Mouse (Mus musculus) megakaryocyte, adult 5-6 weeks (primary cell): Measurements from ENCODE around the gene Usf3. TPM values are rescaled to one million over a fixed set of nuclear protein-coding genes. Genes with fewer than 3 reads are reported as not detected.

Source experiments
- ATAC-seq: 2 replicates; pipeline ENCODE4 v1.8.0; 2016; ENCODE audit warnings: mild to moderate bottlenecking, inconsistent platforms; ENCODE audit not compliant: poor library complexity, severe bottlenecking
- total RNA-seq, 2 experiments: library from RNA; stranded (forward) in 1 of 2; stranded (reverse) in 1 of 2; fragments of 153-499, 151-499 nt in 1 of 2; fragments of 221-1000, 200-1000 nt in 1 of 2; gene quantifications; 2 replicates each; pipeline versions ENCODE4 v1.2.3 to v1.2.4; 2015 to 2017

Usf3 gene
- total RNA-seq (2015): 36.9 and 41.7 TPM in 2 replicates
- total RNA-seq (2017): 13.9 and 17.6 TPM in 2 replicates

DNA sequence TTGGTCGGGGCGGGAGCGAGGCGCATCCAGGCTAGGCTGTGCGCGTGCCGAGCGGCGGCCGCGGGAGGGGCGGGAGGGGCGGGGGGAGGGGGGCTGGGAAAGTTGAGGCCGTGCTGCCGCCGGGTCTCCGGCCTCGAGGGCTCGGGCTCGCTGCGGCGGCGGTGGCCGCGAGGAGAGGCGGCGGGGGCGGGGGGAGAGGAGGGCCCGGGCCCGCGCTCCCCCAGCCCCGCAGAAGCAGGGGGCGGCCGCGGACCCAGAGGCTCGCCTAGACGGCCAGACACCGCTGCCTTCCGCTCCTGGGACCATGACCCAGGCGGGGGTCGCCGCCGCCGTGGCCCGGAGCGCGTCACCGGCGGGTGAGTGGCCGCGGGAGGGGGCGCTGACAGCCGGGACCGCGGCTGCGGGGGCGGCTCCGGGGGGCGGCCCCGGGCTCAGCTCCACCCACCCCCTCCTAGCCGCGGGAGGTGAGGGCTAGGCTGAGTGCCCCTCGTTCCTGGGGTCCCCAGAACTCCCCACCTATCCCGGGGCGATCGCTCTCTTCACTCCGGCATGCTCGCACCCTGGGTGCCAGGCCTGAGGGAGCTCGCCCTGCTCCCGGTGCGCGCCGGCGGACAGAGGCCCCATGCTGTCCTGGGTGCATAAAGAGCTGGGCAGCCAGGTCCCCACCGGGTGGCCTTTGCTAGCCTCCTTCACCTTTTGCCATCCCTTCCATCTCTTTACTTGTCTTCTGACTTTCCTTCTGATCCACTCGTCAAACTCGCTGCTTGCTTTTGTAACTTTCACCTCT lies at the start of gene Usf3:
Gene Usf3, plus strand, starts transcription at position 92 of the 787 bp plus-strand sequence.
- peak; percentile 25 for ATAC-seq

DNA sequence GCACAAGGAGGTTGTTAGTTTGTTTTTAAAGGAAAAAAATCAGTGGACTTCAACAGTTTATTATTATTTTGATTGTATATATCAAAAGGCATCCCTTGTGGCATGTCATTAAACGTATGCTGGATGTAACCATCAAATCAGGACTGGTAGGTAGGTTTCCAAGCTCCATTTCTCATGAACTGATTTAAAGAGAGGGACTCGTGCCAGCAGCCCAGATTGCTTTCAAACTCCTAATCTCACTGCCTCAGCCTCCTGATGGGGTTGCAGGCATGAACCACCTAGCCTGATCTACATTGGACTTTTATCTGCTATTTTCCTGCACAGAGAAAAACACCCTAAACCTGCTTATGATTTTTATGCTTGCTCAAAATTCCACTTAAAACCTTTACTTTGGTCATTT lies 49.3 kb upstream of the Usf3 start:
- no peak for ATAC-seq

DNA sequence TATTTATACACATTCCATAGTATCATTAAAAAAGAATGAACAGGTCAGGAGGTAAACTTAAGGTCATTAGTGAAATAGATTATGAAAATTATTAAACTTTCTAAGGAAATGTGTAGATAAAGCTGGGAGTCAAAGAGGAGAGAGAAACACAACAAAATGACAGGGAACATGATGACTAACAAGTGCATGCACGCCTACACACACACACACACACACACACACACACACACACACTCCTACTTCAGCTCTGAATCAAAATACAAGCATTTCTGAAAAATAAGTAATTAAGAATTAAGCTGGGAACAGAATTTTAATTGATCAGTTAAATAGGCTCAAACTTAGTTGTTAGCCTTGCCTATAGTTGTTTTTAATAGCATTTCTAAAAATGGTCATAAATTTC lies 48.3 kb upstream of the Usf3 start:
- ATAC-seq: no peak

DNA sequence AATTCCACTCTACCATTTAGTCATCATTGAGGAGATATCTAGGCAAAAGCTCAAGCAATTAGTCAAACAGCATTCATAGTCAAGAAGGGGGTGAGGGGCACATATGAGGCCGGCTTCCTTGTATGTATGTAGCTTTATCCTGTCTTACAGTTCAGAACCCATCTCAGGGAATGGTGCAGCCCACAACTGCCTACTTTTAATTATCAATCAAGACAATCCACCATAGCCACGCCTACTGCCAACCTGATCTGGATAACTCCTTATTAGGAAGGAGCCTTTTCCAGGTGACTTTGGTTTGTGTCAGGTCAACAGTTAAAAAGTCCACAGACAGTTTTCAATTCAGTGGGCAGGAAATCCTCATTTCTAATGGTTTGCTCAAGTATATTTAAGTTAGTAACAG lies 47.6 kb upstream of the Usf3 start:
- ATAC-seq: no peak

DNA sequence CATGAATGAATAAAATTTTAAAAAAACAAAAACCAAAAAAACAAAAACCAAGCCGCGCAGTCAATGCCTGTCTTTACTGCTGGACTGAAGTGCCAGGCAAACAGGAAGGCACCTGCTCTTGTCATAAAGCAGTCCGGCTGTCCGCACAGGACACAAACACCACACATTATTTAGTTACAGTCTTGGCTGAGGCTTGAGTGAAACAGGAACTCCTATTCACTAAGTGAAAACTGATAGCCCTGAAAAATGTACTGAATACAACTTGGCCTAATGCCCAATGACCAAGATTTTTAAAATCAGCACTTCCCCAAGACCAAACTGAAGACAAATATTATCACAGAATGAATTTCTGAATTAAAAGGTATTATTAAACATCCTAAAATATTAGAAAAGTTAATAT lies 46.6 kb upstream of the Usf3 start:
- ATAC-seq: no peak

DNA sequence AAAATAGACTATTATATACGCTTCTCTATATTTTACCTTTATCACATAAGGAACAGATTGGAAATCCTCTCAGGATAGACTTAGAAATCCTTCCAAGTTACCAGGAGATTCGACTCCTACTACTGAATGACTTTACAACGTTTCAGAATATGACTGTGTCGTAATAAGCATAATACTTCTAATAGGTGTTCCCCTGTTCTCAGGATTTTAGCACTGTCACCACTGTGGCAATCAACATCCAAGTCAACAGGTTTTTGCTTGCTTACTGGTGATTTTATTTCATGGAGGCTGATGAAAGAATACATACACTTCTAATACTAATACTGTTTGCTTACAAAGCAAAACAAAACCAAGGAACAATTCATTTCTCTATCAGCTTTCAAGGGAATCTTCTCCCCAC lies 40.7 kb upstream of the Usf3 start:
- no peak for ATAC-seq

DNA sequence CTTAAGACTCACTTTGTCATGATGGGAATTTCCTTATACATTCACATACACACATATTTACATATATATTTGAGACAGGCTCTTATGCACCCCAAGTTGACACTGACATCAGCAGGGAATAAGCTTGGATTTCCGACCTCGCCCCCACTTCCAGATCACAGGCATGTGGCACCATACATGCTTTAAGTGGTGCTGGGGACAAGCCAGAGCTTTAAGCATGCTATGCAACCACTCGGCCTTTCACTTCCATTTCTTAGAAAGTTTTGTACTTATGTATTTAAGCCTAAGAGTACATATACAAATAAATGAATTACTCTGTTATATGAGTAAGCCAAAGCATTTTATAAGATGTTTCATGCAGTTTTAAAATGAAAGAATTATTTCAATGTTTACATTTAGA lies 39.9 kb upstream of the Usf3 start:
- no peak for ATAC-seq

DNA sequence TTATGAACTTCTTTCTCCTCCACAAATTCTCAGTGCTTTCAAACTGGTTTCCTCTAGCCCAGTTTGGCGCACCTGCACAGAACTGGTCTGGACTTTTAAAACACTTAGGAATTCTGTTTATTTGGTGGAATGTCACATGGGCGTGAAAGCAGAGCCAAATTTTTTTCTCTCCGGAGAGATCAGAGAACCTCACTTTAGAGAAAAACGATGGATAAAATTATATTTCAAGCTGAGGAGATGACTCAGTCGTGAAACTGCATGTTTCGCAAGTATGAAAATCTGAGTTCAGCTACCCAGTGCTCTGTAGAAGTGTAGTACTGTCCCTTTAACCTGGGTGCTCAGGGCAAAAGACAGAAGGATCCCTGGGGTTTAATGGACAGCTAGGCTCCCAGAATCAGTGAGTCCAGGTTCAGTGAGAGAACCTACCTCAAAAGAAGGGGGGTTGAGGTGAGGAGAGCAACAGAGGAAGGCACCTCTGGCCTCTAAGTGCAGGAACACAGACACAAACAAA lies 36.5 kb upstream of the Usf3 start:
- no peak for ATAC-seq

DNA sequence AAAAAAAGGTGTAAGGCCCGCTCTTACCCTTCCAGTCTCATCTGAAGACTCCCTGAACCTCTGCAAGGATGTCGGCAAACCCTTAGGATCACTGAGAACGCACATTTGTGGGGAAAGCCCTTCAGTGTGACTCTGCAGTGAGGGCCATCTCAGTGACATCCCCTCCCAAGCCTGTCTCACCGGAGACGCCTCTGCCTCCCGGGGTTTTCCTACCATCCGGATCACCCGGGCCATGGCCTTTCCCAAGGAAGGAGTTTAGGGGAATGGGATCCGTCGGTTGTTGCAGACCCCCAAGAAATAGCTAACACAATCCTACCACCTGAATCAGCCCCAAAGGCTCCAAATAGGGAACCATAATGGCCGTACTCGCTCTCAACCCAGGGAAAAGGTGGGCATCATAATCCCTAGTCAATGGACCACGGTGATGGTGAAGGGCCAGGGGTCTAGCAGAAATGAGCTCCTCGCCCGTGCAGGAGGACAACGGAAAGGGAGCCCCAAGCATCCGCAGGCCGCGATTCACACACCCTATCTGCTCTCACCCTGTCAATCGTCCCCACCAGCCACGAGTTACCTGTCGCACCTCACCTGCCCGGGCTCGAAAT lies 34.6 kb upstream of the Usf3 start:
- ATAC-seq: peak; percentile 7

DNA sequence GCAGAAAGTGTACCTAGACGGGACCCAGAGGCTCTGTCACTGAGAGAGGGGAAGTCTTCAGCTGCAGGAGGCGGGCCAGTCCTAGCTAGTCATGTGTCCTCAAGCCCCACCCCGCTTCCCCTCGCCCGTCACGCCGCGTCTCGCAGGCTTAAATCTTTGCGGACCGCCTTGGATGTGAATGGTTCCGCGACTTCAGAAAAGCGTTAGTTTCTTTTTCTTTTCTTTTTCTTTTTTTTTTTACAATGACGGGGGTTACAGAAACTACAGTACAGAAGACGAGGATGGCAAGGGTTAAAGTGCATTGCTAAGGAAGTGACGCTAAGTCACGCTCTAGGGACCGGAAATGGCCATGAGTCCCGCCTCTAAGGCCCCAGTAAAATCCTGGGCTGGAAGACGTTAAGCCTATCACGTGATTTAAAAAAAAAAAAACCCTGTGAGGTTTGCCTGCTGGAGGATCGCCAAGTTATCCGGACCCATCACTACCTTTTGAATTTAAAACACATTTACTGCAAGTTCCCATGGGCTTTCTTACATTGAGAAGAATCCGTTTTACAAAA lies 34.0 kb upstream of the Usf3 start:
- peak; percentile 74 for ATAC-seq

DNA sequence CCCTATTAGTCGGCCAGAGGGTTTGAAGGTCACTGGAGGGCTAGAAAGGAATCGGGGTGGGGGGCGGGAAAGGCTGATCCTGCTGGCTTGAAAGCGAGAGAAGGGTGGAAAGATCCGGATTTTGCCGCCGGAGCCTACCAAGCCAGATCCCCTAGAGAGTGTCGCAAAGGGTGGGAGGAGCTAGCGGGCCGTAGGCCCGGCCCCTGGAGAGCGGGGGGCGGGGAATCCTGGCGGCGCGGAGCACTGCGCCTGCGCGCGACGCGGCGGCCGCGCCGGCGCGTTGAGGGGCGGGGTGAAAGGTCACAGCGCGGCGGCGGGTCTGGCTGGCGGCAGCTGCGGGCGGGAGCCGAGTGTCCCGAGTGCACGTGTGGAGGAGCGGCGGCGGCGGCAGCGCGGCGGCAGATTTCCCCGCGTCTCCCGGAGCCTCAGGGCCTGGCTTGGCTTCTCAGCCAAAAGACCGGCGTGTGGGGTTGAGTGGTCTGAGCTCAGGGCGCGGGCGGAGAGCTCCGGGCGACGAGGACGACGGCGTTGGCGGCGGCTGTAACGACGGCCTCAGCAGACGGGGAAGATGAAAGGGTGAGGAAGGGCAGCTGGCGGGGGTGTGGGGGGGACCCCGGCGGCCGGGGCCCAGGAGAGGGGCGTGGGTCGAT lies 33.4 kb upstream of the Usf3 start, which contains the start of the genes Atp6v1a and Naa50:
Gene Atp6v1a, minus strand, starts transcription at position 170 of the 650 bp plus-strand sequence.
Gene Naa50, plus strand, starts transcription at position 295 of the 650 bp plus-strand sequence.
- peak; percentile 54 for ATAC-seq

DNA sequence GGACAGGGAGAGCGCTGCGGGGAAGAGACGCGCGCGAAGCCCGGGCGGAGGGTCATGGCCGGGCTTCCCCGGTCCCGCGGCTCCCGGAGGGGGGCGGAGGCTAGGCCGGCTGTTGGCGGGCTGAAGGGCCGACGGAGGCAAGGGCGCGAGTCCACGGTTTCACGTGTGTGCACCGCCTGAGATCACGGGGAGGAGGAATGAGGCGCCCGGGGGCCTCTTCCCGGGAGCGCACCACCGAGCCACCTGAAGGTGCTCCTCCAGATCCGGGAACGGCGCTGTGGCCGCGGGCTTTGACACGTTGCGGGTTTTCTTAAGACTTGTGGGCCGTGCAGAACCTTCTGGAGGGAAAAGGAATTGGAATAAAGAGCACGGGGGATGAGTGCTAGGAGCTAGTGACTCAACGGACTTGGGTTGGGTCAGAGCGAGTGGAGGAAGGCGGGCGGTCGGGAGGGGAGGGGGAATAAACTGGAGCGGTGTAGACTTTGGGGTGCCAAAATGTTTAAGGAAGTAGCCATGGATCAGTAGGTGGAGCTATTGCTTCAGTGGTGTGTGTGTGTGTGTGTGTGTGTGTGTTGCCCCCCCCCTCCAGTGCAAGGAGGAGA lies 32.8 kb upstream of the Usf3 start:
- peak; percentile 53 for ATAC-seq

DNA sequence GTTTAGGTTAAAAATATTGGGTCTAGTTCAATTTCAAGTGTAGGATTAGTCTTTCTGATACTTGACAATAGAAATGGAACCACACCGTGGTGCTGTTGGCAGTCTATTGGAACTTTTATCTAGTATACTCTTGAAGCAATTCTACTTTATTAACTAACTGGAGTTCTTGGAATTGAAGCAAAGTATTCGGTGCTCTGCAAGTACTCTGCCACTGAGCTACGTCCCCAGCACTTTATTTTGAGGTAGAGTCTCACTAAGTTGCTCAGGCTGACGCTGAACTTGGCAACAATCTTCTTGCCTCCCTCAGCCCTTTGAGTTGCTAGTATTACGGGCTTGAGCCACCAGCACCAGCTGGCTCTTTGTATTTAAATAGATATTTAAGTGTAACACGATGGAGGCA lies 31.6 kb upstream of the Usf3 start:
- no peak for ATAC-seq

DNA sequence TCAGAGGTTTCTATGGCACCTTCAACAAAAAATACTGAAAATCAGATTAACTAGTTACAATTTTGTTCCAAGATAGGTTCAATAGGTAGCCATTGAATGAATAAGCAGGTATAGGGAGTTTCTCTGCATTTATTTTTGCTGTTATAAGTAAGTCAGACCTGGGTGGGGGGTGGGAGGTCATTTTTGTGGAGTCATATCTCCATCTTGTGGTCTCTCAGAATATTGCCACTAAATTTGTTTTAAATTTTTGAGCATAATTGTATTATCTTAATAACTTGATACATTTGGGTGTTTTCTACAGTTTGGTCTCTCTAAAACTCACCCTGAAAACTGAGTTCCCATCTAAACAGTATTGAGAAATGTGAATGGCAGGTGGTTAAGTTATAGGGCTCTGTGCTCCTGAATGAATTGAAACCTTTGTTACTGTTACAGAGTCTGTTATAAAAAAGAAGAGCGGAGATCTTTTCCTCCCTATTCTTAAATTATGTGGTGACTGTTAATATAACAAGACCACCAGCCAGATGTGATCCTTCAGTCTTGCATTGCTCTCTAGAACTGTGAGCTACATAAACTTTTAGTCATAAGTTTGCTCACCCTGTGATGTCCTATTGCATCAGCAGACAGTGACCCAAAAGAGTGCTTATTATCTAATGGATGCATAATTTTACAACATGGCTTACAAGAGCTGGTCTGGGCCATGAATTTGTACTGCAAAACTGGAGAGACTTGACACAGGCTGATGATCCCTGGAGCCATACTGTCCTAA lies 23.9 kb upstream of the Usf3 start:
- peak; percentile 63; the same call in 1 of the 2 replicates for ATAC-seq

DNA sequence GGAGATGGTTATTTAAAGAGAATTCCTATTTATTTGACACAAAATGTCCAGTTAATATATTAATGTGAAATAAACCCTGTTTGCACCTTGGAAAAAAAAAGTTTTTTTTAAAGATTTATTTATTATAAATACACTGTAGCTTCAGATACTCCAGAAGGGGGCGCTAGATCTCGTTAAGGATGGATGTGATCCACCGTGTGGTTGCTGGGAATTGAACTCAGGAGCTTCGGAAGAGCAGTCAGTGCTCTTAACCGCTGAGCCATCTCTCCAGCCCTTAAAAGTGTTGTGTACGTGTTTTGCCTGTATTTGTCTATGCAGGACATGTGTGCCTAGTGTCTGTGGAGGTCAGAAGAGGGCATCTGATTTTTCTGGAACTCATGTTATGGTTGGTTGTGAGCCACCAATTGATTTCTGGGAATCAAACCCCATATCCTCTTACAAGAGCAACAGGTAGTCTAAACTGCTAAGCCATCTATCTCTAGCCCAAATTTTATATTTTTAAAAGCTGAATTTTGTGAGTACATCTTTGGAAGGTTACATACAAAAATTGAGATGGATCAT lies 18.5 kb upstream of the Usf3 start:
- no peak for ATAC-seq

DNA sequence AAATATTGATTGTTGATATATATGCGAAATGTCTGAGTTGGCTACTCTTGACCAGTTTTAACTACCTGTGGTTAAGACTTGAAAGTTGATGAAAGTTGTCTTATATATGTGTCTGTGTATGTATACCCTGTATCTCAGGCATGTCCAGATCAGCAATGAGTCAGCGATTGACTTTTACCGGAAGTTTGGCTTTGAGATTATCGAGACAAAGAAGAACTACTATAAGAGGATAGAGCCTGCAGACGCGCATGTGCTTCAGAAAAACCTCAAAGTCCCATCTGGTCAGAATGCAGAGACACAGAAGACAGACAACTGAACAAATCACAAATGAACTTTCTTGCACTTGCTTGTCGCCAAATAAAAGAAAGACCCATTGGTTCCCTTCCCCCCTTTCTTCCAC lies 13.7 kb upstream of the Usf3 start:
- no peak for ATAC-seq

DNA sequence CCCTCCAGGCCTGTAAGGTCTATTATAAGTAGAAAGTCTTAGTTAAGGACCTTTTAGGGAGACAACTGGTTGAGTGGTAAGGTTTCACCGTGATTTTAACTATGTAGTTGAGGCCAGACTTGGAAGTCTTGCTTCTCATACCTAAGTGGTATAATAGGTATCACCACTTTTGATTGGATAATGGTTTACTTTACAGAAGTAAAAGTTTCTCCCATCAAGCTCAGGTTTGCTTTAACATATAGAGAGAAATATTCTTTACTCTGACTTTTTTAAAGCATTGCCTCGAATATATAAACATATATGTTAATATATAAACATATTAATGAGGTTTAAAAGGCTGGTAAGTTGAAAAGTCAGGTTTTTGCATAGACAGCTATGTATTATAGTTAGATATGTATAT lies 9.2 kb upstream of the Usf3 start:
- ATAC-seq: no peak

DNA sequence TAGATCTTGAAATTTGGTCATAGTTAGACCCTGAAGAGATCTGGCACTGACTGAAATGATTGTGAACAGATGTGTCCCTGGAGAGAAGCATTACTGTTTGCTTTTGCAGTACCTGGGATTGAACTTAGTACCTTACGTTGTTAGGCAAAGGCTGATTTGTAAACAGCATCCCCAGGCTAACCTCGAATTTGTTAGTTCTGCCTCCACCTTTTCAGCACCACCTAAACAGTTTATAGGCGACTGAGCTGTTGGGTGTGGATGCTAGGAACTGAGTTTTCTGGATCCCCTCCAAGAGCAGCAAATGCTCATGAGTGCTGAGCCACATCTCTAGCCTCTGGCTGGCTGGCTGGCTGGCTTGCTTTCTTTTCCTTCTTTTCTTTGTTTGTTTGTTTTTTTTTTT lies 7.9 kb upstream of the Usf3 start:
- no peak for ATAC-seq

DNA sequence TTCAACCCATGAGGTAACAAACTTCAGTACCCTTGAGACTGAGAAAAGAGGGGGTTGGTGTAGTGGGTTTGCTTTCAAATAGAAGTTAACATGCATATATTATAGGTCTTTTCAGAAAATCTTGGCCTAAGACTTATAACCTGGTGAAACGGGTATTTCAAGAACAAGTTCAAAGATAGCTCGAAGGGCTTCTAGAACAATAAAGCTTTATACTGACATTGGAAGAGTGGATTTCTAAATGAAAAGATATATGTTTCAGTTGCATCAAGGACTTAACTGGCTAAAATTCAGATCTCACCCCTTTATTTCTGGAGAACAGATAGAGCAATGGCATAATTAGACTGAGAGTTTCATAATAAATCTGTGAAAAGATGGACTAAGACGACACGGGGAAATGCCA lies 4.1 kb upstream of the Usf3 start:
- ATAC-seq: no peak
